Mouse (Mus musculus): Measurements from ENCODE around the gene Wdr49. TPM values are rescaled to one million over a fixed set of nuclear protein-coding genes. Genes with fewer than 3 reads are reported as not detected.

The Wdr49 gene
- polyA plus RNA-seq, 2 experiments = 0.09 TPM; not detected in 1

DNA sequence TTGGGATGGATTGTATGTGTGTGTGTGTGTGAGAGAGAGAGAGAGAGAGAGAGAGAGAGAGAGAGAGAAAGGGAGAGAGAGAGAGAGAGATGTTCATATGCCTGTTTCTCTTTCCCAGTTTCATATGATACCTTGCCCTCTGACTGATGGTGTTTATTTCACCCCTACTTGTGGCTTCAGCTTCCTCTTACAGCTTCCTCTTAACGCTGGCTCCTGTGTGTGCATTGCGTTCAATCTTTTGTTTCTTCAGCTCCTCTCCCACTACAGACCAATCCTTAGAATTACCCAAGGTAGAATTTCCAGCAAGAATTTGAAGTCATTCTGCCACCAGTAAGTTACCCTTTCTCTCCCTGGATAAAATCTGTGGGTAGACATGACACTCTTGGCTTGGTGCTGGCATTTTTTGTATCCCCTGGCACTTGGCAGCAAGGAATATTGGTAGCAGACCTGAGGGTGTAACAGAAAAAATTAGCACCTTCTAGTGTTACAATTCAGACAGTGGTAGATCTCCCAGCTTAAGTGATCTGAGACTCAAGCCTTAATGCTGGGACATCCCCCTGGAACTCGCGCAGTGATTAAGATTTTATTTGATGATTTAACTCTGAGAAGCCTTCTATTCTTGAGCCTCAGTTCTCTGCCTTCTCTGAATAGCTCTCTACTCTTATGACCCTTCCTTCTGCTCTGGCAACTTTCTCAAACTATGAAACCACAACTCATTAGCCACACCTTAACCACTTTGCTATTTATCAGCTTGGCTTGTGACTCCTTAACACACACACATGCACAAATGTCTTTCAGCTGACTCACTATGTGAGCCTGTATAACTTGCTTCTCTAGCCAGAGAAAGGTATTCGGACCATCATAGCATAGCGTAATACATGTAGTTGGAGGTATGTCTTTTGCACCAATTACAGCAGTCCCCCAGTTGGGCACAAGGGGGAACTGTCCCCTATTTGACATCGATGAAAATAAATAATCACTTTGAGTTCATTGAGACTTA, 17.3 kb upstream of the Wdr49 start:
- Histone ChIP-seq H3K36me3 (ENCODE audit: control insufficient read depth, insufficient read depth, low read length) (no peaks in the 10 kb centered on the region), H3K9ac (ENCODE audit: low read depth, low read length, severe bottlenecking) (no peak overlapping the region), H3K27me3 (ENCODE audit: control insufficient read depth, insufficient read depth, low read length) (no peaks in the 10 kb centered on the region), H3K4me1 (ENCODE audit: control insufficient read depth, insufficient read depth, low read length) (no peaks in the 10 kb centered on the region), H3K27ac (replicated peaks; ENCODE audit: low read depth, low read length) (no peak overlapping the region), H3K9me3 (ENCODE audit: control insufficient read depth, low read length) (no peaks in the 10 kb centered on the region), H3K4me2 (replicated peaks; ENCODE audit: low read depth, low read length, severe bottlenecking) (no peak overlapping the region), H3K4me3 (replicated peaks; ENCODE audit: low read length) (no peak overlapping the region)
- no peak for ATAC-seq (ENCODE audit: low FRiP score, low read depth)
- DNase-seq (ENCODE audit: low spot score) = no peak
- 70% methylated on average over 7 of the region's 7 CpGs for WGBS
- no peak for TF ChIP-seq POLR2A (IDR thresholded peaks at IDR 0.05; ENCODE audit: borderline replicate concordance, extremely low read depth, insufficient read depth, insufficient read length)

DNA sequence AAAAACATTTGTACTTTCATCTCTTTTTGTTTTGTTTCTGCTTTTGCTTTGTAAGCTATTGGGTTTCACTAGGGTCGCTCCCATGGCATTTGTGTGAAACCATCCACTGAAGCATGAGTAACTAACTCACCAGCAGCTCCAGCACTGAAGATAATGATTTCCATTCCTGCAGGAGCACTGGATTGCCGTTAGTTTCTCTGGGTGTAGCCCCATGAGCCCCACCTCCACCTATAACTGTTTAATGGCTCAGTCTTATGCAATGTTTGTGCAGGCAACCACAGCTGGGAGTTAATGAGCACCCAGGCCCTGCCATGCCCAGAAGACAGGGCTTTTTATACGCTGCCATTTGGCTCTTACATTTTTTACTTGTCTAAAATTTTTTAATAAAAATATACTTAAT, 11.0 kb upstream of the Wdr49 start:
- TF ChIP-seq POLR2A (IDR thresholded peaks at IDR 0.05; ENCODE audit: borderline replicate concordance, extremely low read depth, insufficient read depth, insufficient read length) = no peak
- Histone ChIP-seq H3K4me3 (replicated peaks; ENCODE audit: low read length) (no peak overlapping the region), H3K4me2 (replicated peaks; ENCODE audit: low read depth, low read length, severe bottlenecking) (no peak overlapping the region), H3K9me3 (ENCODE audit: control insufficient read depth, low read length) (no peaks in the 10 kb centered on the region), H3K9ac (ENCODE audit: low read depth, low read length, severe bottlenecking) (no peak overlapping the region), H3K36me3 (ENCODE audit: control insufficient read depth, insufficient read depth, low read length) (no peaks in the 10 kb centered on the region), H3K27ac (replicated peaks; ENCODE audit: low read depth, low read length) (no peak overlapping the region), H3K27me3 (ENCODE audit: control insufficient read depth, insufficient read depth, low read length) (no peaks in the 10 kb centered on the region), H3K4me1 (ENCODE audit: control insufficient read depth, insufficient read depth, low read length) (0 out of 2 replicates have a peak, but pooled peaks cover 3% of the 10 kb centered on the region)
- 18% methylated on average over 3 of the region's 3 CpGs for WGBS
- no peak for DNase-seq (ENCODE audit: low spot score)
- ATAC-seq (ENCODE audit: low FRiP score, low read depth) = no peak; the same call in 1 of the 2 replicates

DNA sequence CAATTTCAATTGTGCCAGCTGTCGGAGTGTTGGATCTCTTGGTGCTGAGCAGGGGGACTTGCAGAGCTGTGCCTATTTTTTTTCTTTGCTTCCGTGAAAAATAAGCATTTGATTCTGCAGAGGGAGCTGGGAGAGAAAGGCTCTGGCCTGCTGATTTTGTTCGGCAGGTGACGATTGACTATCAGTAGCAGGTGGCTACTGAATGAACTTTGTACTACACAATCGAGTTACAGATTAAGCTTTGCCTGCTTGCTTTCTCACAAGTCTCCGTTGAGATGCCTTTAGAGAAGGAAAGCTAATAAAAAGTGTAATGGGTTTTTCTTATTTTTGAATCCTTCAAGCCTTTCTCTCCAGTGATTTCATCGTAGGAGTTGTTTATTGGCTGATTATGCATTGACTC, 6.8 kb downstream of the Wdr49 start:
- H3K9ac ChIP-seq (ENCODE audit: low read depth, low read length, severe bottlenecking) = no peak overlapping the region
- DNase-seq (ENCODE audit: low spot score) (no peak), ATAC-seq (ENCODE audit: low FRiP score, low read depth) (no peak)
- H3K4me1 ChIP-seq (ENCODE audit: control insufficient read depth, insufficient read depth, low read length) = no peaks in the 10 kb centered on the region
- no peak overlapping the region for H3K4me3 ChIP-seq (replicated peaks; ENCODE audit: low read length)
- no peak overlapping the region for H3K4me2 ChIP-seq (replicated peaks; ENCODE audit: low read depth, low read length, severe bottlenecking)
- no peak overlapping the region for H3K27ac ChIP-seq (replicated peaks; ENCODE audit: low read depth, low read length)
- H3K36me3 ChIP-seq (ENCODE audit: control insufficient read depth, insufficient read depth, low read length) = no peaks in the 10 kb centered on the region
- 76% methylated on average over 7 of the region's 7 CpGs for WGBS
- H3K9me3 ChIP-seq (ENCODE audit: control insufficient read depth, low read length) = no peaks in the 10 kb centered on the region
- no peaks in the 10 kb centered on the region for H3K27me3 ChIP-seq (ENCODE audit: control insufficient read depth, insufficient read depth, low read length)
- no peak for TF ChIP-seq POLR2A (IDR thresholded peaks at IDR 0.05; ENCODE audit: borderline replicate concordance, extremely low read depth, insufficient read depth, insufficient read length)

DNA sequence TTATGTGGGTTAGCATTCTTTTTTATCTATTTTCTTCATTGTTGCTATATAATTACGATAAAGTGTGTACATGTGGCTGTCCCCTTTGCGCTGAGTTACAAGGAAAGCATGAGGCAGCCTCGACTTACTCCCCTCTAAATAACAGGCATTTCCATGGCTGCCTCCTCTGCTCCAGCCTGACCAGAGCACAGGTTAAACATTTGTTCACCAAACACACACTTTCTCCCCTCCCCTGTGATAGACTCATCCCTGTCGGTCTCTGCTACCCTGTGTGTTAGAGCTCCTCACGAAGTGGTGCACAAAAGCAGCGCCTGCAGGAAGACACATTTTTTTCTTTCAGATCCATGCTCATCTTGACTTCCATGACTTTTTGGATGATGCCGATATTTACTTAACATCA, 7.3 kb downstream of the Wdr49 start:
- DNase-seq (ENCODE audit: low spot score) (no peak), ATAC-seq (ENCODE audit: low FRiP score, low read depth) (no peak)
- Histone ChIP-seq H3K4me3 (replicated peaks; ENCODE audit: low read length) (no peak overlapping the region), H3K36me3 (ENCODE audit: control insufficient read depth, insufficient read depth, low read length) (no peaks in the 10 kb centered on the region), H3K9me3 (ENCODE audit: control insufficient read depth, low read length) (no peaks in the 10 kb centered on the region), H3K4me1 (ENCODE audit: control insufficient read depth, insufficient read depth, low read length) (no peaks in the 10 kb centered on the region), H3K27ac (replicated peaks; ENCODE audit: low read depth, low read length) (no peak overlapping the region), H3K4me2 (replicated peaks; ENCODE audit: low read depth, low read length, severe bottlenecking) (no peak overlapping the region), H3K27me3 (ENCODE audit: control insufficient read depth, insufficient read depth, low read length) (no peaks in the 10 kb centered on the region), H3K9ac (ENCODE audit: low read depth, low read length, severe bottlenecking) (no peak overlapping the region)
- WGBS = 91% methylated on average over 7 of the region's 7 CpGs
- TF ChIP-seq POLR2A (IDR thresholded peaks at IDR 0.05; ENCODE audit: borderline replicate concordance, extremely low read depth, insufficient read depth, insufficient read length) = no peak

DNA sequence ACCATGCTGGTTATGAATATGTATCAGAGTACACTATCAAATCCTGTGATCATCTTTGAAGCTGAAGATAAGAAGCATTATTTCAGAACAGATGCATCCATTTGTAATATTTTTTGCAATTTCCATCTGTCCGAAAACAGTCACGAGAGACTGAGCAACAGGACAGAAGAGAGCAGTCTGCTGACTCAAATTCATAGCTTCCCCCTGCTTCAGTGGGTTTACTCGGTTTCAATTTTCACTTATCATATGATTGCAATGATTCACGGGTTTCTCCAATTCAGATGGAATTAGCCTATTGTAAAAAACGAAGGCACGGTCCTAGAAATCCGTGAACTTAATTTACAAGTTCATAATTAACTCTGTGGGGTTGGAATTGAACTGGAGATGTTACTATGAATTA, 13.8 kb downstream of the Wdr49 start:
- Histone ChIP-seq H3K27me3 (ENCODE audit: control insufficient read depth, insufficient read depth, low read length) (no peaks in the 10 kb centered on the region), H3K4me3 (replicated peaks; ENCODE audit: low read length) (no peak overlapping the region), H3K4me1 (ENCODE audit: control insufficient read depth, insufficient read depth, low read length) (no peaks in the 10 kb centered on the region), H3K9me3 (ENCODE audit: control insufficient read depth, low read length) (no peaks in the 10 kb centered on the region), H3K27ac (replicated peaks; ENCODE audit: low read depth, low read length) (no peak overlapping the region), H3K36me3 (ENCODE audit: control insufficient read depth, insufficient read depth, low read length) (no peaks in the 10 kb centered on the region), H3K9ac (ENCODE audit: low read depth, low read length, severe bottlenecking) (no peak overlapping the region), H3K4me2 (replicated peaks; ENCODE audit: low read depth, low read length, severe bottlenecking) (no peak overlapping the region)
- no peak for DNase-seq (ENCODE audit: low spot score)
- WGBS = 81% methylated on average over 7 of the region's 7 CpGs
- no peak for TF ChIP-seq POLR2A (IDR thresholded peaks at IDR 0.05; ENCODE audit: borderline replicate concordance, extremely low read depth, insufficient read depth, insufficient read length)
- ATAC-seq (ENCODE audit: low FRiP score, low read depth) = no peak

Measured in limb, embryonic 14.5 days (tissue).